Mouse (Mus musculus): ENCODE results near the gene Nans.

GRCm38 (mm10) chr4:46502606-46503502 is 13.8 kb downstream of the Nans start:
- TF ChIP-seq EP300 (IDR thresholded peaks at IDR 0.05; ENCODE audit: insufficient read depth, low read depth, low read length) (no peak), POLR2A (IDR thresholded peaks at IDR 0.05; ENCODE audit: insufficient read depth, low read length) (no peak), CTCF (IDR thresholded peaks at IDR 0.05; ENCODE audit: low read depth, low read length) (no peak)

Data from ES-Bruce4 (cell line).